Mouse (Mus musculus) yolk sac, embryonic 10.5 days (tissue): Measurements from ENCODE around the gene Nupr1.

Experiments
- DNase-seq: peaks from one replicate; pipeline ENCODE4 v3.0.0-alpha.2; 2017; ENCODE audit warnings: low spot score

Gene Nupr1

GRCm38 (mm10) chr7:126596414-126596813, 34.2 kb downstream of the Nupr1 start:
- DNase-seq: no peak

- DNase-seq: no peak
Observed at GRCm38 (mm10) chr7:126595890-126596289, 34.8 kb downstream of the Nupr1 start.

GRCm38 (mm10) chr7:126594862-126595561, 35.6 kb downstream of the Nupr1 start, which contains the start of gene Il27:
TSS of gene Il27 (minus strand) at chr7:126594941.
- no peak for DNase-seq

GRCm38 (mm10) chr7:126587779-126588178, 42.9 kb downstream of the Nupr1 start:
- DNase-seq: peak; percentile 51

GRCm38 (mm10) chr7:126586839-126587238, 43.8 kb downstream of the Nupr1 start:
- no peak for DNase-seq

GRCm38 (mm10) chr7:126585717-126586116, 44.9 kb downstream of the Nupr1 start, which contains the start of gene Cln3:
TSS of gene Cln3 (minus strand) at chr7:126585817.
- DNase-seq: no peak

GRCm38 (mm10) chr7:126584506-126584977, 46.1 kb downstream of the Nupr1 start, which contains the start of gene Apobr:
TSS of gene Apobr (plus strand) at chr7:126584942.
- peak; percentile 42 for DNase-seq

GRCm38 (mm10) chr7:126583761-126584160, 46.9 kb downstream of the Nupr1 start:
- peak; percentile 47 for DNase-seq

GRCm38 (mm10) chr7:126583251-126583709, 47.4 kb downstream of the Nupr1 start:
- peak; percentile 93 for DNase-seq

GRCm38 (mm10) chr7:126582759-126583158, 47.9 kb downstream of the Nupr1 start:
- DNase-seq: no peak

GRCm38 (mm10) chr7:126581661-126582060, 49.0 kb downstream of the Nupr1 start:
- no peak for DNase-seq

GRCm38 (mm10) chr7:126579172-126579571, 51.5 kb downstream of the Nupr1 start:
- peak; percentile 32 for DNase-seq

GRCm38 (mm10) chr7:126576946-126577345, 53.7 kb downstream of the Nupr1 start:
- DNase-seq: no peak
